Comparison of ENCODE assay signal across 17 mouse cellular contexts in the genomic region with DNA sequence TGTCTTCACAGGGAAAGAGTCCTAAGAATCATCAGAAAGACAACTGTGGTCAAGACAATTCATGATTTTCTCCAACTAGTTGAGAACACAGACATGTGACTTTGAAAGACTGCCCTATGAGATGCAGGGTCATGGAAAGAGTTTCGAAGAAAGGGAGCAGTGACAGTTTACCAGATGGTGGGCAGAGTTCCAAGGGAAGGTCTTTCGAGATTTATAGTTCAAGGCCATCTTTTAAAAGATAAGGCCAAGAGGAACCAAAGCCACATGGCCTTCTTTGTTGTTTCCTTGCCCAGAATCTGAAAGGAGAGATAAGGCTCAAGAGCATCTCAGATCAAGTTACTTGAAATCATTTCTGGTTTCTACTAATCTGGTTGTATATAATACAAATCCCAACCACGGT.
A peak's percentile ranks its signal among the peaks of the same experiment; 100 is the strongest.
DNase-seq lines count a peak whose midpoint lies in the region; ATAC-seq lines count a peak whose summit lies in the region.
"Had no signal": no experiment of that assay in that cellular context is flagged by ENCODE, and none has a peak within 500 bp of the region (broad histone marks: within the 10 kb centered on the region; RNA-seq: fewer than 3 reads in every experiment).

No protein-coding gene starts in this region.

- no peak for ATAC-seq in cerebellum, adult (ENCODE audit: insufficient number of reproducible peaks, low FRiP score, low TSS enrichment)
- ATAC-seq: hindbrain, embryonic 16.5 days; liver, embryonic 12.5 days; liver, postnatal 0 days; Patski had no signal

- peak; percentile 14 for DNase-seq in adrenal gland, adult 2 months
- DNase-seq in adrenal gland, postnatal 4 days (ENCODE audit: low spot score in 2 of 2), result no peak
- peak; percentile 21 for DNase-seq in kidney, postnatal 10 days
- DNase-seq in kidney, postnatal 36 days, result no peak
- DNase-seq in adrenal gland, postnatal 14 days, result peak; percentile 24
- peak; percentile 25 for DNase-seq in skeletal muscle tissue, adult 2 months (ENCODE audit: low read depth, low spot score)
- DNase-seq: cerebellum, adult 2 months; cerebellum, postnatal 25 days; gastrocnemius, postnatal 14 days; kidney, adult 2 months; liver, postnatal 0 days; lung, postnatal 4 days; thymus, postnatal 14 days had no signal

Comparison
In these comparisons a context has a peak if more than half of its experiments do, and no peak if none do; other contexts are left out.
1. DNase-seq: peak in adrenal gland, adult 2 months (single experiment), kidney, postnatal 10 days (single experiment), adrenal gland, postnatal 14 days (single experiment) and skeletal muscle tissue, adult 2 months (single experiment); none in adrenal gland, postnatal 4 days (0 of 2) and kidney, postnatal 36 days (0 of 2).